Mouse (Mus musculus) midbrain, postnatal 0 days (tissue): ENCODE data around the gene Ankrd24. TPM values are rescaled to one million over a fixed set of nuclear protein-coding genes. Genes with fewer than 3 reads are reported as not detected.
"Not testable (repeated sequence)": the region's sequence is repeated elsewhere in the genome, so short reads cannot be mapped to it uniquely, and the experiment has no call there.

Source experiments
- ATAC-seq: fragments of 200-750 bp; cut with Nextera tagmentation; 2 replicates; pipeline ENCODE4 v1.8.0; 2017; ENCODE audit warnings: moderate number of reproducible peaks, mild to moderate bottlenecking, moderate TSS enrichment, moderate library complexity; ENCODE audit not compliant: low FRiP score
- DNase-seq: peaks from one replicate; pipeline ENCODE4 v3.0.0-alpha.2; 2015; ENCODE audit warnings: low spot score
- H3K27ac ChIP-seq: fragments of 300-500 bp; sonication (generic); 2 replicates; pipeline ENCODE4 v1.5.1; 2014; ENCODE audit warnings: low read depth, mild to moderate bottlenecking, low read length, mixed read lengths
- H3K27me3 ChIP-seq: fragments of 300-500 bp; sonication (generic); 2 replicates; pipeline ENCODE4 v1.6.1; 2014; ENCODE audit warnings: low read length, control low read depth, mixed read lengths; ENCODE audit not compliant: insufficient read depth
- H3K36me3 ChIP-seq: fragments of 300-500 bp; sonication (generic); 2 replicates; pipeline ENCODE4 v1.6.1; 2014; ENCODE audit warnings: low read length, control low read depth, mixed read lengths; ENCODE audit not compliant: insufficient read depth
- H3K4me1 ChIP-seq: fragments of 300-500 bp; sonication (generic); 2 replicates; pipeline ENCODE4 v1.6.1; 2014; ENCODE audit warnings: mild to moderate bottlenecking, control low read depth, antibody characterized with exemption, low read length, mixed read lengths; ENCODE audit not compliant: insufficient read depth
- H3K4me2 ChIP-seq: fragments of 300-500 bp; sonication (generic); 2 replicates; pipeline ENCODE4 v1.6.1; 2014; ENCODE audit warnings: low read depth, mild to moderate bottlenecking, low read length, mixed read lengths; ENCODE audit not compliant: poor library complexity, severe bottlenecking
- H3K4me3 ChIP-seq: fragments of 300-500 bp; sonication (generic); 2 replicates; pipeline ENCODE4 v1.5.1; 2014; ENCODE audit warnings: low read depth, mild to moderate bottlenecking, low read length, moderate library complexity
- H3K9ac ChIP-seq: fragments of 300-500 bp; sonication (generic); replicated peaks from 2 replicates; pipeline ENCODE4 v1.6.1; 2014; ENCODE audit warnings: mild to moderate bottlenecking, low read length, moderate library complexity, mixed read lengths; ENCODE audit not compliant: poor library complexity, severe bottlenecking
- H3K9me3 ChIP-seq: fragments of 300-500 bp; sonication (generic); 2 replicates; pipeline ENCODE4 v1.6.1; 2016; ENCODE audit warnings: low read length, control low read depth
- CTCF ChIP-seq: IDR thresholded peaks from 2 replicates; pipeline ENCODE4 v1.5.1; 2016; ENCODE audit warnings: antibody characterized with exemption, mild to moderate bottlenecking
- WGBS: fragments of 180-500 bp; shearing (Covaris S2); extraction: QIAGEN DNeasy Blood & Tissue Kit; methylation state at CpG from one replicate; pipeline ENCODE4 v1.1.7; 2014; 5-methylcytosine and 5-hydroxymethylcytosine counted together
- polyA plus RNA-seq: library from polyadenylated mRNA; unstranded; fragments of >200 nt; fragmentation: Nextera tagmentation; extraction: Ambion mirVana; gene quantifications from 2 replicates; pipeline ENCODE4 v1.2.1, GENCODE M21; 2015
- total RNA-seq: library from RNA; depleted of rRNA; stranded (reverse); fragments of >200 nt; gene quantifications from 2 replicates; pipeline ENCODE4 v1.2.3, GENCODE M21; 2014; rRNA removed

The Ankrd24 gene
- total and polyA plus RNA-seq, 2 experiments from 2014 or later: 14.9 to 100 TPM

DNA sequence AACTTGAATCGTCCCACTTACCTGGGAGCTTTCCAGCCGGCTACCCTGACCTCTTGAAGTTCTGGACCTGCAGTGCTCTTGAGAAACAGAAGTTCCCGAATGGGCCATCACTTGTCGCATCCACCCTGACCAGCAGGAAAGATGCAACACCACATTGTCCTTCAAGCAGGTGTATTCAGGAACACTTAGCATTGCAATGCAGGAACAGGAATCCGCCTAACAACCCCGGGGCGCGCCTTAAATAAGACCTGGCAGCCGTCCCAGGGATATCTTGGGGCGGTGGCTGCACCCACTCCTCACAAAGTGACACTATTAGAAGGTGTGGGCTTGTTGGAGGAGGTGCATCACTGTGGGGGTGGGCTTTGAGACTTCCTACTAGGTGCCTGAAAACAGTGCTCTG is 26.8 kb downstream of the Ankrd24 start:
- TF ChIP-seq CTCF: no peak
- Histone ChIP-seq H3K4me1 (0 out of 2 replicates have a peak, but pooled peaks cover 2% of the 10 kb centered on the region), H3K4me2 (no peak overlapping the region), H3K36me3 (peaks cover 10% of the 10 kb centered on the region; the same call in 1 of the 2 replicates), H3K9me3 (peaks cover 35% of the 10 kb centered on the region), H3K9ac (no peak overlapping the region), H3K4me3 (no peak overlapping the region), H3K27me3 (no peaks in the 10 kb centered on the region), H3K27ac (no peak overlapping the region)
- no peak for ATAC-seq
- WGBS: 96% methylated on average over 10 of the region's 10 CpGs
- DNase-seq: no peak

DNA sequence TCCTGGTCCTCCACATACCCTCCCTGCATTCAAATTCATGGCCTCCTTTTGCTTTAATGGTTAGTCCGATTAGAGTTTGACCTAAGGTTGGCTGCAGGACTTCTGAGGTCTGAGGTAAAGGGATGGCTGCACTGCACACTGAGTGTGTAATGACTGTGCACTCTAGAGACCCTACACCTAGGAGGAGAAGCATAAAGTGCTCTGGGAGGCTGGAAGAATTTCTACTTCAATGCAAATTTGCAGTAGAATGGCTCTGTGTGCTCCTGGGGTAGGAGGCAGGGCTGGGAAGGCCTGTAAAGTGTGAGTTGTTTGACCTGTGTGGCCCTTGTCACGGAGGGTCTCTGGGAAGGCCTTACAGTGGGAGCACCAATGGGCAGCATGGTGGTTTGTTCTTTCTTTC is 27.8 kb downstream of the Ankrd24 start:
- Histone ChIP-seq H3K27me3 (no peaks in the 10 kb centered on the region), H3K4me1 (no peaks in the 10 kb centered on the region), H3K9ac (no peak overlapping the region), H3K4me3 (no peak overlapping the region), H3K4me2 (no peak overlapping the region), H3K9me3 (peaks cover 39% of the 10 kb centered on the region), H3K27ac (no peak overlapping the region), H3K36me3 (peaks cover 10% of the 10 kb centered on the region; the same call in 1 of the 2 replicates)
- ATAC-seq (no peak), DNase-seq (no peak)
- whole genome bisulfite sequencing: 98% methylated on average over 2 of the region's 2 CpGs
- no peak for TF ChIP-seq CTCF

DNA sequence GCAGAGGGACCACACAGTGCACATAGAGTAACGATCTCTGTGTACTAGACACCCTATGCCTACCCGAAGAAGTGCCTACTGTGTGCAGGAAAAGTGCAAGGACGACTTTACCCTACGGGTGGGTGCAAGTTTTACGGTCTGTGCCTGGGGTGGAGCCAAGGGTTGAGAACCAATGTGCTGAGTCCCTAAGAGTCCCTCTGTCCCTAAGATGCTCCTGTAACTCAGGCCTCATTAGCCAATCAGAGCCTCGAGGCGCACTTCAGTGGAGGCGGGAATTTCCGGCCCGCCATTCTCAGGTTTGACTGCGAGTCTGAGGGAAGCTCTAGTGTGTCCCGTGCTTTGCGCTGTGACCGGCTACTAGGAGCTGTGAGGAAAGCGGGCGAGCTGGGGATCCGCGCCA is 58.8 kb downstream of the Ankrd24 start:
- H3K4me2 ChIP-seq, H3K36me3 ChIP-seq, H3K4me1 ChIP-seq, DNase-seq, H3K4me3 ChIP-seq, ATAC-seq, H3K9ac ChIP-seq, H3K27me3 ChIP-seq, H3K27ac ChIP-seq, H3K9me3 ChIP-seq: not testable (repeated sequence)
- WGBS: no CpG with 5 or more reads among the region's 18 CpGs

Other genes starting within 250 kb of the Ankrd24 start
- gene Dohh, start 244.1 kb upstream of the Ankrd24 start, total RNA-seq: 120 and 132 TPM in 2 replicates
- gene Dohh, start 244.1 kb upstream of the Ankrd24 start, polyA plus RNA-seq: 95.8 and 115 TPM in 2 replicates
- gene Gm48551, start 244.1 kb upstream of the Ankrd24 start, total RNA-seq: 0.88 and 2.7 TPM in 2 replicates
- 5.8 and 10.2 TPM in 2 replicates for gene Gm48551, start 244.1 kb upstream of the Ankrd24 start, polyA plus RNA-seq
- gene Gm48552, start 239.5 kb upstream of the Ankrd24 start, total RNA-seq: 6.6 TPM in 1 of 2 replicates, not detected in the other
- gene Gm48552, start 239.5 kb upstream of the Ankrd24 start, polyA plus RNA-seq: 1.6 and 3.9 TPM in 2 replicates
- gene Smim24, start 235.5 kb upstream of the Ankrd24 start, total RNA-seq: 1.5 and 1.7 TPM in 2 replicates
- 1.1 and 2.0 TPM in 2 replicates for gene Smim24, start 235.5 kb upstream of the Ankrd24 start, polyA plus RNA-seq
- 16.2 and 17.4 TPM in 2 replicates for gene Nfic, start 172.9 kb upstream of the Ankrd24 start, total RNA-seq
- gene Nfic, start 172.9 kb upstream of the Ankrd24 start, polyA plus RNA-seq: 19.1 and 21.3 TPM in 2 replicates
- 142 and 206 TPM in 2 replicates for gene Celf5, start 145.8 kb upstream of the Ankrd24 start, total RNA-seq
- 61.5 and 74.0 TPM in 2 replicates for gene Celf5, start 145.8 kb upstream of the Ankrd24 start, polyA plus RNA-seq
- gene Ncln, start 132.1 kb upstream of the Ankrd24 start, total RNA-seq: 83.0 and 93.1 TPM in 2 replicates
- 58.1 and 63.3 TPM in 2 replicates for gene Ncln, start 132.1 kb upstream of the Ankrd24 start, polyA plus RNA-seq
- 0.09 and 0.16 TPM in 2 replicates for gene S1pr4, start 128.4 kb upstream of the Ankrd24 start, total RNA-seq
- gene S1pr4, start 128.4 kb upstream of the Ankrd24 start, polyA plus RNA-seq: 0.40 and 0.41 TPM in 2 replicates
- gene Gna15, start 104.3 kb upstream of the Ankrd24 start, total RNA-seq: 0.94 and 2.1 TPM in 2 replicates
- gene Gna15, start 104.3 kb upstream of the Ankrd24 start, polyA plus RNA-seq: 1.1 and 1.2 TPM in 2 replicates
- gene Gna11, start 83.3 kb upstream of the Ankrd24 start, total RNA-seq: 108 and 130 TPM in 2 replicates
- 107 and 108 TPM in 2 replicates for gene Gna11, start 83.3 kb upstream of the Ankrd24 start, polyA plus RNA-seq
- 539 and 662 TPM in 2 replicates for gene Aes, start 69.1 kb upstream of the Ankrd24 start, total RNA-seq
- gene Aes, start 69.1 kb upstream of the Ankrd24 start, polyA plus RNA-seq: 805 and 854 TPM in 2 replicates
- 31.2 and 35.6 TPM in 2 replicates for gene Tle2, start 54.0 kb upstream of the Ankrd24 start, total RNA-seq
- gene Tle2, start 54.0 kb upstream of the Ankrd24 start, polyA plus RNA-seq: 56.8 and 57.3 TPM in 2 replicates
- gene Tle6, start 27.5 kb upstream of the Ankrd24 start, total RNA-seq: 8.4 and 13.3 TPM in 2 replicates
- 4.7 and 7.5 TPM in 2 replicates for gene Tle6, start 27.5 kb upstream of the Ankrd24 start, polyA plus RNA-seq
- 1.2 and 2.6 TPM in 2 replicates for gene BC025920, start 22.3 kb upstream of the Ankrd24 start, total RNA-seq
- 0.80 and 1.6 TPM in 2 replicates for gene BC025920, start 22.3 kb upstream of the Ankrd24 start, polyA plus RNA-seq
- 25.0 and 33.8 TPM in 2 replicates for gene Sirt6, start 743 bp upstream of the Ankrd24 start, total RNA-seq
- gene Sirt6, start 743 bp upstream of the Ankrd24 start, polyA plus RNA-seq: 41.0 and 42.6 TPM in 2 replicates
- 3.3 and 5.3 TPM in 2 replicates for gene Gm10778, start 20.5 kb downstream of the Ankrd24 start, total RNA-seq
- gene Gm10778, start 20.5 kb downstream of the Ankrd24 start, polyA plus RNA-seq: 2.9 and 3.7 TPM in 2 replicates
- 12.6 and 13.0 TPM in 2 replicates for gene Zfp433, start 76.3 kb downstream of the Ankrd24 start, total RNA-seq
- 9.4 and 9.8 TPM in 2 replicates for gene Zfp433, start 76.3 kb downstream of the Ankrd24 start, polyA plus RNA-seq
- 15.9 and 41.5 TPM in 2 replicates for gene Gm3055, start 142.6 kb downstream of the Ankrd24 start, total RNA-seq
- 8.7 and 9.8 TPM in 2 replicates for gene Gm3055, start 142.6 kb downstream of the Ankrd24 start, polyA plus RNA-seq
- gene Gm4767, start 183.6 kb downstream of the Ankrd24 start, total RNA-seq: 1.1 and 2.4 TPM in 2 replicates
- gene Gm4767, start 183.6 kb downstream of the Ankrd24 start, polyA plus RNA-seq: 1.8 and 2.7 TPM in 2 replicates
- 3.2 and 7.5 TPM in 2 replicates for gene Gm32687, start 235.4 kb downstream of the Ankrd24 start, total RNA-seq
- 5.8 and 6.8 TPM in 2 replicates for gene Gm32687, start 235.4 kb downstream of the Ankrd24 start, polyA plus RNA-seq